7 mouse cellular contexts compared by ENCODE assay signal in the genomic region with DNA sequence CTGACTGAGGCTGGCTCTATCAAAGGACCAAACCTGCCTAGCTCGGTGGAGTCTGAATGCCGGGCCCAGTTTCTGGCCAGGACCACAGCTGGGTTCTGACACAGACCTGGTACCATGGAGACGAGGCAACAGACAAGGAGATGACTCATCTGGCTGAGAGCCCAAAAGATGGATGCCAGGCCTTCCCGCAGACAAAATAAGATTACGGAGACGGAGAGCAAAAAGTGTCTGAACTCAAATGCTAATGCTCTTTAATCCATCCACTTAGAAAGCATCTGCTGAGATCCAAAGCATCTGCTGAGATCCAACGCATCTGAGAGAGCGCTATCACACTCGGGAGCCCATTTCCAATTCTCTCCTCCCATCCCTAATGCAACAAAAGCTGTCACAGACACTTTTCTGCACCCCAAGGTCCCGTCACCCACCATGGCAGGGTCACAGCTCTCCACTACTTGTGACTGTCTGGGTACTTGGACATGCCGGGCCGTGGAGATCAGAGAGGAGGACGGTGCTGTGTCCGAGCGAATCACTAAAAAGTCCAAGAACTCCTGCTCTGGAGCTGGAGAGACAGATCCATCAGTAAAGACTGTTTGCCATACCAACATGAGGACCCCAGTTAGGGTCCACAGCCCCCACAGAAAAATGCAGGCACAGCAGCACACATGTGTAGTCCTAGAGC.
DNase-seq lines count a peak whose midpoint lies in the region; ATAC-seq and TF ChIP-seq lines count a peak whose summit lies in the region.

No protein-coding gene starts in this region.

- no peak for TF ChIP-seq POLR2A in limb, embryonic 14.5 days (IDR thresholded peaks at IDR 0.05; ENCODE audit: borderline replicate concordance, extremely low read depth, insufficient read depth, insufficient read length)

- H3ac ChIP-seq in C2C12 (ENCODE audit: control insufficient read depth, insufficient read length, low read depth): no peak overlapping the region

- peaks cover 22% of the 10 kb centered on the region for H3K4me1 ChIP-seq in forebrain, embryonic 14.5 days (ENCODE audit: control insufficient read depth, insufficient read depth, low read length)
- peaks cover 23% of the 10 kb centered on the region; the same call in 1 of the 2 replicates for H3K4me1 ChIP-seq in heart, postnatal 0 days (ENCODE audit: control insufficient read depth, insufficient read depth)
- H3K4me1 ChIP-seq in limb, embryonic 14.5 days (ENCODE audit: control insufficient read depth, insufficient read depth, low read length): peaks cover 26% of the 10 kb centered on the region

- H3K4me3 ChIP-seq in C2C12 (ENCODE audit: insufficient read depth, poor library complexity, severe bottlenecking): no peak overlapping the region
- H3K4me3 ChIP-seq in forebrain, embryonic 14.5 days (ENCODE audit: low read depth, low read length): no peak overlapping the region
- no peak overlapping the region for H3K4me3 ChIP-seq in heart, postnatal 0 days (ENCODE audit: low read depth, low read length)
- no peak overlapping the region for H3K4me3 ChIP-seq in limb, embryonic 14.5 days (replicated peaks; ENCODE audit: low read length)

- H3K79me3 ChIP-seq in C2C12 (ENCODE audit: low read depth): no peaks in the 10 kb centered on the region

- no peak overlapping the region for H3K4me2 ChIP-seq in forebrain, embryonic 14.5 days (ENCODE audit: low read length)
- no peak overlapping the region for H3K4me2 ChIP-seq in heart, postnatal 0 days (ENCODE audit: low read depth, low read length)
- no peak overlapping the region for H3K4me2 ChIP-seq in limb, embryonic 14.5 days (replicated peaks; ENCODE audit: low read depth, low read length, severe bottlenecking)

- no peak for TF ChIP-seq EP300 in heart, postnatal 0 days (IDR thresholded peaks at IDR 0.05; ENCODE audit: low read depth)

- H3K27ac ChIP-seq in forebrain, embryonic 14.5 days (ENCODE audit: low read depth, low read length): peak overlapping the region; percentile 50; the same call in 1 of the 2 replicates
- no peak overlapping the region for H3K27ac ChIP-seq in heart, postnatal 0 days (ENCODE audit: low read depth)
- 0 out of 2 replicates have a peak overlapping the region, but pooled peaks have one; percentile 48 for H3K27ac ChIP-seq in limb, embryonic 14.5 days (replicated peaks; ENCODE audit: low read depth, low read length)

- peak; percentile 34 for DNase-seq in R1 (ENCODE audit: low read depth, low spot score)
- DNase-seq in forebrain, embryonic 14.5 days (ENCODE audit: low spot score): peak; percentile 76
- DNase-seq in heart, postnatal 0 days (ENCODE audit: low spot score): peak; percentile 66
- peak; percentile 59 for DNase-seq in limb, embryonic 14.5 days (ENCODE audit: low spot score)
- peak; percentile 66 for DNase-seq in right cerebral cortex, postnatal 14 days

- H3K36me3 ChIP-seq in C2C12 (ENCODE audit: control insufficient read depth, insufficient read depth): no peaks in the 10 kb centered on the region
- no peaks in the 10 kb centered on the region for H3K36me3 ChIP-seq in forebrain, embryonic 14.5 days (ENCODE audit: control insufficient read depth, insufficient read depth, low read length)
- H3K36me3 ChIP-seq in heart, postnatal 0 days (replicated peaks; ENCODE audit: control insufficient read depth, insufficient read depth, low read length): no peaks in the 10 kb centered on the region
- H3K36me3 ChIP-seq in limb, embryonic 14.5 days (ENCODE audit: control insufficient read depth, insufficient read depth, low read length): no peaks in the 10 kb centered on the region

- no peak for ATAC-seq in forebrain, embryonic 14.5 days
- 0 out of 2 replicates have a peak, but pooled peaks have one; percentile 12 for ATAC-seq in heart, postnatal 0 days (ENCODE audit: insufficient read depth, low read depth)
- no peak for ATAC-seq in limb, embryonic 14.5 days (ENCODE audit: low FRiP score, low read depth)
- no peak for ATAC-seq in inflammation-experienced regulatory T-cells, adult 6 months

- no peaks in the 10 kb centered on the region for H3K9me3 ChIP-seq in forebrain, embryonic 14.5 days (replicated peaks; ENCODE audit: control insufficient read depth, low read length)
- no peaks in the 10 kb centered on the region for H3K9me3 ChIP-seq in heart, postnatal 0 days (replicated peaks; ENCODE audit: control insufficient read depth, low read length)
- no peaks in the 10 kb centered on the region for H3K9me3 ChIP-seq in limb, embryonic 14.5 days (ENCODE audit: control insufficient read depth, low read length)

- no peak overlapping the region for H3K9ac ChIP-seq in forebrain, embryonic 14.5 days (ENCODE audit: low read length)
- H3K9ac ChIP-seq in heart, postnatal 0 days (replicated peaks; ENCODE audit: low read depth, low read length): no peak overlapping the region
- no peak overlapping the region for H3K9ac ChIP-seq in limb, embryonic 14.5 days (ENCODE audit: low read depth, low read length, severe bottlenecking)

- no peaks in the 10 kb centered on the region for H3K79me2 ChIP-seq in C2C12 (ENCODE audit: control insufficient read depth, insufficient read depth)

- no peaks in the 10 kb centered on the region for H3K27me3 ChIP-seq in C2C12 (ENCODE audit: control insufficient read depth, insufficient read depth, insufficient read length)
- H3K27me3 ChIP-seq in forebrain, embryonic 14.5 days (replicated peaks; ENCODE audit: control insufficient read depth, insufficient read depth, low read length): 0 out of 2 replicates have a peak, but pooled peaks cover 5% of the 10 kb centered on the region
- no peaks in the 10 kb centered on the region for H3K27me3 ChIP-seq in heart, postnatal 0 days (ENCODE audit: control insufficient read depth, insufficient read depth, low read length)
- H3K27me3 ChIP-seq in limb, embryonic 14.5 days (ENCODE audit: control insufficient read depth, insufficient read depth, low read length): no peaks in the 10 kb centered on the region

- whole genome bisulfite sequencing in forebrain, embryonic 14.5 days: 50% methylated on average over 15 of the region's 15 CpGs
- WGBS in heart, postnatal 0 days: 48% methylated on average over 15 of the region's 15 CpGs
- WGBS in limb, embryonic 14.5 days: 79% methylated on average over 15 of the region's 15 CpGs

- TF ChIP-seq CTCF in C2C12 (IDR thresholded peaks at IDR 0.05; ENCODE audit: control insufficient read depth, insufficient read depth, insufficient read length): no peak
- no peak for TF ChIP-seq CTCF in heart, postnatal 0 days (IDR thresholded peaks at IDR 0.05; ENCODE audit: low read depth)

TF ChIP-seq in C2C12, 6 proteins besides CTCF, POLR2A, EP300 and RAD21:
- TF ChIP-seq MYOD1 (IDR thresholded peaks at IDR 0.05; ENCODE audit: control insufficient read depth, insufficient read length, low read depth) (peak; percentile 37), USF1 (IDR thresholded peaks at IDR 0.05; ENCODE audit: low read depth) (no peak), FOSL1 (IDR thresholded peaks at IDR 0.05; ENCODE audit: insufficient read depth, low read length, poor library complexity, severe bottlenecking) (peak; percentile 32)
